Mouse (Mus musculus) liver, embryonic 14.5 days (tissue): ENCODE measurements at regions not wholly inside any gene's neighbourhood (a gene's known extent, or its start where the extent isn't known, plus 50 kb on each side); places are given as distances from the start of the nearest gene placed in this dataset.

Source experiments
- CTCF ChIP-seq: IDR thresholded peaks from 2 replicates; pipeline ENCODE4 v1.5.1; 2016; ENCODE audit warnings: antibody characterized with exemption, low read depth, control low read depth
- EP300 ChIP-seq: IDR thresholded peaks from 2 replicates; pipeline ENCODE4 v1.6.1; 2016; ENCODE audit warnings: antibody characterized with exemption, low read depth

GRCm38 (mm10) chr4:131206886-131207200 lies 262.7 kb downstream of the Matn1 start:
- TF ChIP-seq CTCF (no peak), EP300 (no peak)
